Mouse (Mus musculus) forebrain, embryonic 11.5 days (tissue): ENCODE data around the gene Kbtbd2. TPM values are rescaled to one million over a fixed set of nuclear protein-coding genes. Genes with fewer than 3 reads are reported as not detected.

Experiments used
- ATAC-seq: fragments of 200-750 bp; cut with Nextera tagmentation; replicated peaks from 2 replicates; pipeline ENCODE4 v1.8.0; 2017; ENCODE audit warnings: moderate TSS enrichment; ENCODE audit not compliant: low FRiP score
- DNase-seq: peaks from one replicate; pipeline ENCODE4 v3.0.0-alpha.2; 2017; ENCODE audit warnings: low spot score
- H3K27ac ChIP-seq: fragments of 300-500 bp; sonication (generic); 2 replicates; pipeline ENCODE4 v1.5.1; 2014; ENCODE audit warnings: low read depth, low read length
- H3K27me3 ChIP-seq: fragments of 300-500 bp; sonication (generic); 2 replicates; pipeline ENCODE4 v1.6.1; 2014; ENCODE audit warnings: mild to moderate bottlenecking, low read length, mixed read lengths; ENCODE audit not compliant: control insufficient read depth, insufficient read depth
- H3K36me3 ChIP-seq: fragments of 300-500 bp; sonication (generic); 2 replicates; pipeline ENCODE4 v1.6.1; 2014; ENCODE audit warnings: mild to moderate bottlenecking, low read length, moderate library complexity, mixed read lengths; ENCODE audit not compliant: control insufficient read depth, insufficient read depth
- H3K4me1 ChIP-seq: fragments of 300-500 bp; sonication (generic); replicated peaks from 2 replicates; pipeline ENCODE4 v1.6.1; 2014; ENCODE audit warnings: low read length, mixed read lengths; ENCODE audit not compliant: control insufficient read depth, insufficient read depth
- H3K4me2 ChIP-seq: fragments of 300-500 bp; sonication (generic); 2 replicates; pipeline ENCODE4 v1.6.1; 2014; ENCODE audit warnings: low read depth, mild to moderate bottlenecking, low read length, moderate library complexity, mixed read lengths; ENCODE audit not compliant: severe bottlenecking
- H3K4me3 ChIP-seq: fragments of 300-500 bp; sonication (generic); 2 replicates; pipeline ENCODE4 v1.5.1; 2014; ENCODE audit warnings: low read depth, low read length
- H3K9ac ChIP-seq: fragments of 300-500 bp; sonication (generic); 2 replicates; pipeline ENCODE4 v1.6.1; 2014; ENCODE audit warnings: low read length
- H3K9me3 ChIP-seq: fragments of 300-500 bp; sonication (generic); 2 replicates; pipeline ENCODE4 v1.6.1; 2016; ENCODE audit warnings: low read length, mixed read lengths; ENCODE audit not compliant: control insufficient read depth
- WGBS: fragments of 180-500 bp; shearing (Covaris S2); extraction: QIAGEN DNeasy Blood & Tissue Kit; methylation state at CpG from one replicate; pipeline ENCODE4 v1.1.7; 2014; 5-methylcytosine and 5-hydroxymethylcytosine counted together
- polyA plus RNA-seq: library from polyadenylated mRNA; unstranded; fragments of >200 nt; fragmentation: Nextera tagmentation; extraction: Ambion mirVana; gene quantifications from 2 replicates; pipeline ENCODE4 v1.2.1, GENCODE M21; 2014

The Kbtbd2 gene
- polyA plus RNA-seq, 1 experiment from 2014 or later, result 40.1 TPM

DNA sequence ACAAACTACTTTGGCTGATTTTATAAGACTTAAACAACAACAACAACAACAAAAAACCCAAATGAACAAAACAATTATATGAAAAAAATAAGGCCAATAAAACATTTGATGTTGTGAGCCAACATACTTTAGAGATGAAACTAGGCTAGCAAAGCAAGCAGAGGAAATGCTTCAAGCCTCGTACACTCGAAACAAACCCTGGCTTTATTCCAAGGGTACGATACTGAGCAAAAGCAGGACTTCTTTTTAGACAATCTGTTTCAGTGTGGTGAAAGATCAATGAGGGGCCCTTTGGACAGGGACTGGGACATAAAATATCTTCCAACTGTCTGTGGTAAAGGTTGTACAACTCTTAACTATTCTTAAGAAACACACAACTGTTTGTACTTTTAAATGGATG lies 21.8 kb downstream of the Kbtbd2 start:
- DNase-seq (no peak), ATAC-seq (no peak)
- WGBS, result 96% methylated on average over 3 of the region's 3 CpGs
- no peaks in the 10 kb centered on the region for H3K27me3 ChIP-seq
- H3K27ac ChIP-seq, result no peak overlapping the region
- H3K36me3 ChIP-seq, result peaks cover 11% of the 10 kb centered on the region
- H3K4me3 ChIP-seq, result no peak overlapping the region
- no peak overlapping the region for H3K9ac ChIP-seq
- no peak overlapping the region for H3K4me2 ChIP-seq
- H3K9me3 ChIP-seq, result peaks cover 3% of the 10 kb centered on the region
- no peaks in the 10 kb centered on the region for H3K4me1 ChIP-seq

DNA sequence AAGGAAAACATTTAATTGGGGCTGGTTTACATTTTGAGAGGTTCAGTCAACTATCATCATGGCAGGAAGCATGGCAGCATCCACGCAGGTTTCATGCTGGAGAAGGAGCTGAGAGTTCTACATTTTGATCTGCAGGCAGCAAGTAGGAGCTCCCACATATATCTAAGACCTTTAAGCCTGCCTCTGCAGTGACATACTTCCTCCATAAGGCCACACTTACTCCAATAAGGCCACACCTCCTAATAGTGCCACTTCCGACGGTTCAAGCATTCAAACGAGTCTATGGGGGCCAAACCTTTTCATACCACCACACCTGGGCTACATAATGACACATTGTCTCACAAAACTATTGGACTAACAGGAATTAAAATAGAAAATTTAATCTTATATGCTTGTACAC lies 31.9 kb downstream of the Kbtbd2 start:
- no peaks in the 10 kb centered on the region for H3K4me1 ChIP-seq
- no peak overlapping the region for H3K4me2 ChIP-seq
- H3K36me3 ChIP-seq, result no peaks in the 10 kb centered on the region; the same call in 1 of the 2 replicates
- H3K9ac ChIP-seq, result no peak overlapping the region
- ATAC-seq, result no peak
- H3K4me3 ChIP-seq, result no peak overlapping the region
- H3K9me3 ChIP-seq, result no peaks in the 10 kb centered on the region
- WGBS, result 89% methylated on average over 4 of the region's 4 CpGs
- no peak for DNase-seq
- H3K27me3 ChIP-seq, result no peaks in the 10 kb centered on the region
- no peak overlapping the region for H3K27ac ChIP-seq

- ATAC-seq (no peak), DNase-seq (no peak)
- H3K36me3 ChIP-seq, result no peaks in the 10 kb centered on the region; the same call in 1 of the 2 replicates
- H3K9ac ChIP-seq, result no peak overlapping the region
- 78% methylated on average over 3 of the region's 3 CpGs for WGBS
- no peaks in the 10 kb centered on the region for H3K27me3 ChIP-seq
- no peak overlapping the region for H3K27ac ChIP-seq
- no peaks in the 10 kb centered on the region for H3K9me3 ChIP-seq
- no peak overlapping the region for H3K4me3 ChIP-seq
- no peak overlapping the region for H3K4me2 ChIP-seq
- H3K4me1 ChIP-seq, result no peaks in the 10 kb centered on the region
Measured at GRCm38 (mm10) chr6:56765265-56765664, 32.3 kb downstream of the Kbtbd2 start.

GRCm38 (mm10) chr6:56759324-56759723 lies 38.3 kb downstream of the Kbtbd2 start:
- WGBS, result 92% methylated on average over 1 of the region's 1 CpGs
- Histone ChIP-seq H3K36me3 (peaks cover 2% of the 10 kb centered on the region; the same call in 1 of the 2 replicates), H3K9me3 (no peaks in the 10 kb centered on the region), H3K27me3 (no peaks in the 10 kb centered on the region), H3K27ac (no peak overlapping the region), H3K4me1 (no peaks in the 10 kb centered on the region), H3K4me3 (no peak overlapping the region), H3K4me2 (no peak overlapping the region), H3K9ac (no peak overlapping the region)
- ATAC-seq (no peak), DNase-seq (no peak)

DNA sequence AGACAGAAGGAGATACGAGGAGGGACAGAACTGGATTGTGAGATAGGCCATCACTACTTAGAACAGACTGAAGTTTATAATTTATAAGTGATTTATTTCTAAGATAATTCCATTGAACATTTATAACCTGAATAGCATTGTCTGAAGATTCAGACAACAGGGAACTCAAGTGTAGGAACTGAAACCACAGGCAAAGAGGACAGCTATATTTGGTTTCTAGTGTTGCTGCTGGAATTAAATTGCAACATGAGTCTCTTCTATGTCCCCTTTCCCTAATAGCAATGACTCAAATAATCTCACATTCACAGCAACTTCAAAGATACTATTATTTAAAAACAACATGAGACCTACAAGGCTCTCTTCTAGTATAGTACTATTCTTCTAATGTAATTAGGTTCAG lies 41.5 kb downstream of the Kbtbd2 start:
- Histone ChIP-seq H3K9ac (no peak overlapping the region), H3K4me3 (no peak overlapping the region), H3K27ac (no peak overlapping the region), H3K27me3 (no peaks in the 10 kb centered on the region), H3K4me2 (no peak overlapping the region), H3K36me3 (peaks cover 2% of the 10 kb centered on the region; the same call in 1 of the 2 replicates), H3K9me3 (no peaks in the 10 kb centered on the region), H3K4me1 (no peaks in the 10 kb centered on the region)
- ATAC-seq (no peak), DNase-seq (no peak)
- 91% methylated on average over 1 of the region's 1 CpGs for WGBS

GRCm38 (mm10) chr6:56753719-56754118 lies 43.9 kb downstream of the Kbtbd2 start:
- Histone ChIP-seq H3K27me3 (no peaks in the 10 kb centered on the region), H3K4me1 (no peaks in the 10 kb centered on the region), H3K4me3 (no peak overlapping the region), H3K36me3 (peaks cover 2% of the 10 kb centered on the region; the same call in 1 of the 2 replicates), H3K27ac (no peak overlapping the region), H3K4me2 (no peak overlapping the region), H3K9me3 (no peaks in the 10 kb centered on the region), H3K9ac (no peak overlapping the region)
- WGBS, result 89% methylated on average over 3 of the region's 3 CpGs
- DNase-seq (no peak), ATAC-seq (no peak)

GRCm38 (mm10) chr6:56745950-56746543 lies 51.6 kb downstream of the Kbtbd2 start:
- ATAC-seq (no peak), DNase-seq (no peak)
- WGBS, result 87% methylated on average over 5 of the region's 5 CpGs

DNA sequence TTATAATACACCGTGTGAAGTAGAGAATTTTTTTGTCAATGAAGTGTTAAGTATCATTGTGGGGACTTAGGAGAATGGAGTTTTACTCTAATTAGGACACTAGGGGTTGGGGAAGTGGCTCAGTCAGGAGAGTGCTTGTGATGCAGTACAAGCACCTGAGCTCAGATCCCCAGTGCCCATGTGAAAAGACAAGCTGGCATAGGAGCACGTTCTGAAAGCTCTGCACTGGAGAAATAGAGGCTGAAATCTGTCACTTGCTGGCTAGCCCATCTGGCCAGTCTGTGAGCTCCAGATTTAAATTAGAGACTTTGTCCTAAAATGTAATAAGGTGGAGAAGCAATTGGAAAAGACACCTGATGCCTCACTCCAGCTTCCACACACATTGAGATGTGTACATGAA lies 65.1 kb downstream of the Kbtbd2 start:
- Histone ChIP-seq H3K9ac (no peak overlapping the region), H3K27ac (no peak overlapping the region), H3K4me2 (no peak overlapping the region), H3K4me1 (no peaks in the 10 kb centered on the region), H3K9me3 (no peaks in the 10 kb centered on the region), H3K27me3 (no peaks in the 10 kb centered on the region), H3K36me3 (peaks cover 5% of the 10 kb centered on the region; the same call in 1 of the 2 replicates), H3K4me3 (no peak overlapping the region)
- DNase-seq (no peak), ATAC-seq (no peak)
- 83% methylated on average over 2 of the region's 2 CpGs for WGBS

More at GRCm38 (mm10) chr6:56745950-56746543, 51.6 kb downstream of the Kbtbd2 start:
- no peaks in the 10 kb centered on the region; the same call in 1 of the 2 replicates for H3K36me3 ChIP-seq
- no peak overlapping the region for H3K4me2 ChIP-seq
- H3K4me1 ChIP-seq, result no peaks in the 10 kb centered on the region
- no peak overlapping the region for H3K4me3 ChIP-seq
- no peaks in the 10 kb centered on the region for H3K9me3 ChIP-seq
- no peak overlapping the region for H3K9ac ChIP-seq
- no peak overlapping the region for H3K27ac ChIP-seq
- no peaks in the 10 kb centered on the region for H3K27me3 ChIP-seq
